Mouse (Mus musculus) heart, embryonic 13.5 days (tissue): ENCODE measurements around the gene Pnpla1. TPM values are rescaled to one million over a fixed set of nuclear protein-coding genes. Genes with fewer than 3 reads are reported as not detected.

Source experiments
- ATAC-seq: fragments of 200-750 bp; cut with Nextera tagmentation; 2 replicates; pipeline ENCODE4 v1.8.0; 2017; ENCODE audit warnings: moderate TSS enrichment; ENCODE audit not compliant: insufficient number of reproducible peaks, low FRiP score, low TSS enrichment; ENCODE audit errors: extremely low read depth
- H3K27ac ChIP-seq: fragments of 300-500 bp; sonication (generic); replicated peaks from 2 replicates; pipeline ENCODE4 v1.5.1; 2015; ENCODE audit warnings: moderate library complexity, mild to moderate bottlenecking, inconsistent platforms
- H3K27me3 ChIP-seq: fragments of 300-500 bp; sonication (generic); replicated peaks from 2 replicates; pipeline ENCODE4 v1.6.1; 2015; ENCODE audit warnings: mild to moderate bottlenecking, inconsistent platforms
- H3K36me3 ChIP-seq: fragments of 300-500 bp; sonication (generic); 2 replicates; pipeline ENCODE4 v1.6.1; 2015; ENCODE audit warnings: mild to moderate bottlenecking, inconsistent platforms
- H3K4me1 ChIP-seq: fragments of 300-500 bp; sonication (generic); 2 replicates; pipeline ENCODE4 v1.6.1; 2015; ENCODE audit warnings: inconsistent platforms
- H3K4me2 ChIP-seq: fragments of 300-500 bp; sonication (generic); 2 replicates; pipeline ENCODE4 v1.6.1; 2015; ENCODE audit warnings: inconsistent platforms, mild to moderate bottlenecking, moderate library complexity
- H3K4me3 ChIP-seq: fragments of 300-500 bp; sonication (generic); 2 replicates; pipeline ENCODE4 v1.5.1; 2015; ENCODE audit warnings: moderate library complexity, mild to moderate bottlenecking, inconsistent platforms
- H3K9ac ChIP-seq: fragments of 300-500 bp; sonication (generic); 2 replicates; pipeline ENCODE4 v1.6.1; 2015; ENCODE audit warnings: inconsistent platforms, mild to moderate bottlenecking, moderate library complexity
- H3K9me3 ChIP-seq: fragments of 300-500 bp; sonication (generic); 2 replicates; pipeline ENCODE4 v1.6.1; 2016; ENCODE audit warnings: inconsistent platforms
- WGBS: fragments of 180-500 bp; shearing (Covaris S2); methylation state at CpG from one replicate; pipeline ENCODE4 v1.1.7; 2015; ENCODE audit warnings: mixed read lengths; 5-methylcytosine and 5-hydroxymethylcytosine counted together
- polyA plus RNA-seq: library from polyadenylated mRNA; unstranded; fragments of >200 nt; fragmentation: Nextera tagmentation; extraction: Ambion mirVana; gene quantifications from 2 replicates; pipeline ENCODE4 v1.2.1, GENCODE M21; 2015

Gene Pnpla1
- polyA plus RNA-seq, 1 experiment from 2014 or later: not detected

GRCm38 (mm10) chr17:28871831-28872230 is 13.6 kb downstream of the Pnpla1 start:
- ATAC-seq: no peak
- Histone ChIP-seq H3K4me3 (no peak overlapping the region), H3K27ac (no peak overlapping the region), H3K36me3 (no peaks in the 10 kb centered on the region), H3K4me2 (no peak overlapping the region), H3K9ac (no peak overlapping the region), H3K27me3 (no peaks in the 10 kb centered on the region), H3K4me1 (peaks cover 15% of the 10 kb centered on the region), H3K9me3 (0 out of 2 replicates have a peak, but pooled peaks cover 2% of the 10 kb centered on the region)
- 74% methylated on average over 11 of the region's 11 CpGs for WGBS

DNA sequence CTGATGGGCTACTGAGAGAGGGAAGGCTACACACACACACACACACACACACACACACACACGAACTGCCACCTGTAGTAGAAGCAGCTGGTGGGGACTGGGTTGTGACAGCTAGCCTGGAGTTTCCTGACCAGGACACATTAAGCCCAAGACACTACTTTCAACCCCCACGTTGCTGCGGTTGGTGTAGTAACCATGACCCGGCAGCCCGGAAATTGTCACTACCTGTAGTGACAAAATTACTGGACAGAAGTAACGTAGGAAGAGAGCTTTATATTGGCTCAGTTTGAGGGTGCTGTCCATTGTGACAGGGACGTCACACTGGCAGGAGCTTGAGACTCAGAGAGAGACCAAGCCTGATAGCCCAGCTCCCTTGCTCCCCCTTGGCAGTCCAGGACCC is 14.1 kb downstream of the Pnpla1 start:
- Histone ChIP-seq H3K9ac (no peak overlapping the region), H3K9me3 (0 out of 2 replicates have a peak, but pooled peaks cover 2% of the 10 kb centered on the region), H3K36me3 (no peaks in the 10 kb centered on the region), H3K27me3 (peaks cover 3% of the 10 kb centered on the region; the same call in 1 of the 2 replicates), H3K27ac (no peak overlapping the region), H3K4me2 (no peak overlapping the region), H3K4me3 (no peak overlapping the region), H3K4me1 (peaks cover 19% of the 10 kb centered on the region)
- WGBS: 86% methylated on average over 7 of the region's 7 CpGs
- ATAC-seq: no peak

DNA sequence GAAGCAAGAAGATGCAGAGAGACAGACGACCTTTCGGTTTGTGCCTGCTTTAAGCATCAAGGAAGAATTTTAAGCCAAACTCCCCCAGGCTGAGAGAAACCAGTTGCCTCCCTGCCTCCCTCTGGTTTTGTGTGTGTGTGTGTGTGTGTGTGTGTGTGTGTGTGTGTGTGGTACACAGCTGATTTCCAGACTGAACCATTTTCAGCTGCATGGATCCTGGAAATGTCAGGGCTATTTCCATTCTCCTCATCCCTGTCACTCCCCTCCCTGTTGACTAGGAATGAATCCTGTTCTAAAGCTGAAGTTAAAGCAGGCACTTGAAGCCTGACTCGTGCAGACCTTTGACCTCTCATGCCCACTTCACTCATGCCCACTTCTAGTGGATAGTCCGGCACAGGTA is 16.0 kb downstream of the Pnpla1 start:
- Histone ChIP-seq H3K27ac (no peak overlapping the region), H3K9ac (no peak overlapping the region), H3K4me3 (no peak overlapping the region), H3K4me2 (no peak overlapping the region), H3K27me3 (peaks cover 14% of the 10 kb centered on the region; the same call in 1 of the 2 replicates), H3K4me1 (peaks cover 22% of the 10 kb centered on the region), H3K9me3 (0 out of 2 replicates have a peak, but pooled peaks cover 2% of the 10 kb centered on the region), H3K36me3 (no peaks in the 10 kb centered on the region)
- ATAC-seq: no peak
- WGBS: 74% methylated on average over 4 of the region's 4 CpGs

DNA sequence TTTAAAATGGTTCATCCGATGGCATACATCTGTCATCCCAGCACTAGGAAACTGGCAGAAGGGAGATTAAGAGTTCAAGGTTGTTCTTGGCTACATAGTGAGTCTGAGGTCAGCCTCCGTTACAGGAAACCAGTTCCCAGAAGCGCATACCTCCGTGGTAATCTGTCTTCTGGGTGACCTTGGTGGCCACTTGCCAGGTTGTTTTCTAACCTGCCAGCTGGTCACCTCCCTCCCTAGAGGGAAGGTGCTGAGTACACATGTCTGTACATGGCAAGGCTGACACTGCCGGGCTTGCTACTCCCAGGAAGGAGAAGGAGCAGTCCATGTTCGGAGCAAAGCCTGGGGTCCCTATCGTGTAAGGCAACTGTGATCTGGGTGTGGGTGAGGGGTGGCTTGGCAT is 16.6 kb downstream of the Pnpla1 start:
- WGBS: 25% methylated on average over 7 of the region's 7 CpGs
- peak overlapping the region; percentile 45; the same call in 1 of the 2 replicates for H3K9ac ChIP-seq
- no peak for ATAC-seq
- no peaks in the 10 kb centered on the region for H3K36me3 ChIP-seq
- peaks cover 23% of the 10 kb centered on the region for H3K4me1 ChIP-seq
- 0 out of 2 replicates have a peak, but pooled peaks cover 2% of the 10 kb centered on the region for H3K9me3 ChIP-seq
- H3K27me3 ChIP-seq: peaks cover 14% of the 10 kb centered on the region; the same call in 1 of the 2 replicates
- H3K27ac ChIP-seq: peak overlapping the region; percentile 29
- H3K4me2 ChIP-seq: peak overlapping the region; percentile 7
- no peak overlapping the region for H3K4me3 ChIP-seq

- no peaks in the 10 kb centered on the region for H3K36me3 ChIP-seq
- no peak overlapping the region for H3K4me3 ChIP-seq
- peaks cover 18% of the 10 kb centered on the region for H3K27me3 ChIP-seq
- ATAC-seq: 0 out of 2 replicates have a peak, but pooled peaks have one; percentile 33
- 31% methylated on average over 8 of the region's 8 CpGs for WGBS
- no peak overlapping the region for H3K9ac ChIP-seq
- peak overlapping the region; percentile 7 for H3K4me2 ChIP-seq
- H3K27ac ChIP-seq: peak overlapping the region; percentile 53
- peaks cover 27% of the 10 kb centered on the region for H3K4me1 ChIP-seq
- 0 out of 2 replicates have a peak, but pooled peaks cover 2% of the 10 kb centered on the region for H3K9me3 ChIP-seq
These were observed 17.1 kb downstream of the Pnpla1 start for GRCm38 (mm10) chr17:28875316-28875715.

- H3K36me3 ChIP-seq: no peaks in the 10 kb centered on the region
- H3K4me2 ChIP-seq: no peak overlapping the region; the same call in 1 of the 2 replicates
- no peak for ATAC-seq
- H3K4me3 ChIP-seq: no peak overlapping the region
- H3K9me3 ChIP-seq: 0 out of 2 replicates have a peak, but pooled peaks cover 2% of the 10 kb centered on the region
- no peak overlapping the region for H3K9ac ChIP-seq
- H3K27me3 ChIP-seq: peaks cover 28% of the 10 kb centered on the region
- H3K4me1 ChIP-seq: peaks cover 28% of the 10 kb centered on the region
- 66% methylated on average over 5 of the region's 5 CpGs for WGBS
- H3K27ac ChIP-seq: no peak overlapping the region
These were observed 18.1 kb downstream of the Pnpla1 start for GRCm38 (mm10) chr17:28876331-28876730.

DNA sequence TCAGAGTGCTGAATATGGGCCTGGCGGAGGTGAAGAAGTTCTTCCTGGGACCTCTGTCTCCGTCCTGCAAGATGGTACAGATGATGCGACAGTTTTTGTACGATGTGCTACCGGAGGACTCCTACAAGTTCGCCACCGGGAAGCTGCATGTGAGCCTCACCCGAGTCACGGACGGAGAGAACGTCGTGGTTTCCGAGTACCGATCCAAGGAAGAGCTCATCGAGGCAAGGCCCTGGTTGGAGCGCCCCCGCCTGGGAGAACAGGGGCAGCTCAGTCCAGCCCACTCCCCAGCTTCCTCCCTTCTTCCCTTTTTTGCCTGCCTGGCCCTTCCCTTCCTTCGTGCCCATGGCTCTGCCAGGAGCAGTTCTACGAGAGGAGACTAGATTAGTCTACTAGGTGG is 18.6 kb downstream of the Pnpla1 start:
- H3K9ac ChIP-seq: peak overlapping the region; percentile 56; the same call in 1 of the 2 replicates
- H3K27ac ChIP-seq: no peak overlapping the region
- ATAC-seq: no peak

DNA sequence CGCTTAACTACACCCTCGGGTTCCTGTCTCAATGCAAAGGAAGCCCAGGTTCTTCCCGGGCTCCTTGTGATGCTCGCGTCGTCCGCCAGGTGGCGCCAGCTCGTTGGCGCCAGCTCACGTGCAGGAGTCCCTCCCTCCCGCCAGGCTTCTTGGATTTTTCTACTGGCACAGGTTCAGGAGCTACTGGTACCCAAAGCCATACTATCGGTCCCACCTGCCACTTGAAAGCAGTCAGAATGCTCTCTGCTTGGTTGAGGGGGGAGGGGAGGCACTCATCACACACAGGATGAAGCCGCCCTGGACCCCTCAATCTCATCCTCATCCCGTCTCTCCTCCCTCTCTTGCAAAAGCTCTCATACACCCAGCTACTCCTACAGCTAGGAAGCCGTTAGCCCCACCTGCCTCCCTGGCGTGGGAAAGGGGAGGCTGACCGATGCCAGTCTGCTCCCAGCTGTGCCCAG is 21.8 kb downstream of the Pnpla1 start:
- H3K4me1 ChIP-seq: peaks cover 25% of the 10 kb centered on the region
- no peaks in the 10 kb centered on the region for H3K36me3 ChIP-seq
- H3K27me3 ChIP-seq: peaks cover 34% of the 10 kb centered on the region
- ATAC-seq: no peak
- 4% methylated on average over 18 of the region's 18 CpGs for WGBS
- no peaks in the 10 kb centered on the region for H3K9me3 ChIP-seq
- H3K27ac ChIP-seq: no peak overlapping the region
- no peak overlapping the region for H3K9ac ChIP-seq
- H3K4me2 ChIP-seq: peak overlapping the region; percentile 40
- no peak overlapping the region for H3K4me3 ChIP-seq

More for the DNA sequence above, 18.6 kb downstream of the Pnpla1 start:
- Histone ChIP-seq H3K4me3 (0 out of 2 replicates have a peak overlapping the region, but pooled peaks have one; percentile 1), H3K4me2 (peak overlapping the region; percentile 44), H3K9me3 (0 out of 2 replicates have a peak, but pooled peaks cover 2% of the 10 kb centered on the region), H3K36me3 (no peaks in the 10 kb centered on the region), H3K4me1 (peaks cover 28% of the 10 kb centered on the region), H3K27me3 (peaks cover 31% of the 10 kb centered on the region)
- 22% methylated on average over 19 of the region's 19 CpGs for WGBS

- Histone ChIP-seq H3K4me2 (peak overlapping the region; percentile 51), H3K4me3 (0 out of 2 replicates have a peak overlapping the region, but pooled peaks have one; percentile 14), H3K9me3 (no peaks in the 10 kb centered on the region), H3K9ac (no peak overlapping the region), H3K36me3 (no peaks in the 10 kb centered on the region), H3K27ac (no peak overlapping the region), H3K4me1 (peaks cover 11% of the 10 kb centered on the region; the same call in 1 of the 2 replicates), H3K27me3 (peaks cover 32% of the 10 kb centered on the region)
- WGBS: 5% methylated on average over 12 of the region's 12 CpGs
- no peak for ATAC-seq
These were observed 24.1 kb downstream of the Pnpla1 start for GRCm38 (mm10) chr17:28882316-28882715.

DNA sequence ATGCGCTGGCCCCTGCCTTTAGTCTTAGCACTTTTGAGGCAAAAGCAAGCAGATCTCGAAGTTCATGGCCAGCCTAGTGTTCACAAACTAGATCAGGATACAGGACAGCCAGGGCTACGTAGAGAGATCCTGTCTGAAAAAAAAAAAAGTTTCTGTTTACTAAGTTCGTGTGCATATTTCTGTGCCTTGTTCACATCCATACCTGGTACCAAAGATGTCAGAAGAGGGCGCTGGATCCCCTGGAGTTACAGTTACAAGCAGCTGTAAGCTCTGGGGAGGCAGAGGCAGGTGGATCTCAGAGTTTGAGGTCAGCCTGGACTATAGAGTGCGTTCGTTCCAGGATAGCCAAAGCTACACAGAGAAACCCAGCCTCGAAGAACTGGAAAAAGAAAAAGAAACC is 24.6 kb downstream of the Pnpla1 start:
- Histone ChIP-seq H3K27ac (no peak overlapping the region), H3K36me3 (no peaks in the 10 kb centered on the region), H3K4me3 (no peak overlapping the region), H3K27me3 (peaks cover 29% of the 10 kb centered on the region), H3K9me3 (no peaks in the 10 kb centered on the region), H3K4me2 (peak overlapping the region; percentile 51), H3K9ac (no peak overlapping the region), H3K4me1 (peaks cover 11% of the 10 kb centered on the region; the same call in 1 of the 2 replicates)
- no peak for ATAC-seq
- 43% methylated on average over 8 of the region's 8 CpGs for WGBS

DNA sequence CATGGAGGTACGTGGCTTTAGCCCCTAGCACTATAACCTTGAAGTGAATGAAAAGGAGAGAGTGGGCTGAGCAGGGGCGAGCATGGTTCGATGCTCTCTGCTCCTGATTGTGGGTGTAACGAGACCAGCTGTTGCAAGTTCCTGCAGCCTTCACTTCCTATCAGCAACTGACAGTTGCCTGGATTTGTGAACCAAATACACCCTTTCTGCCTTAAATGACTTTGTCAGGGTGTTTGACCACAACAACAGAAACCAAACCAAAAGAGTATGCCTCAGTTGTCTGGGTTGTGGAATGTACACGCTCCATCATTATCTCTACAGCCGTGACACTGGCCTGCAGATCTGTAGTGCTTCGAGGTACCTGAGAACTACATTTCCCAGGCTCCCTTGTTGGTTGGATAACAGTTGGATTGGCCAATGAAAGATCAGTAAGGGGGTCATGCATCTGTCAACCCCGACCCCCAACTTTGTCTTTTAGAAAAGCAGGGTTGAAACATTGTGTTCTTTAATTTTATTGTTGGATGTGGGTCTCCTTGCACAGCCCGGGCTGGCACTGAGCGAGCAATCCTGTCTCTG is 25.8 kb downstream of the Pnpla1 start:
- H3K4me2 ChIP-seq: no peak overlapping the region
- H3K27me3 ChIP-seq: peaks cover 20% of the 10 kb centered on the region
- H3K27ac ChIP-seq: no peak overlapping the region
- 0 out of 2 replicates have a peak, but pooled peaks cover 5% of the 10 kb centered on the region for H3K9me3 ChIP-seq
- no peaks in the 10 kb centered on the region for H3K36me3 ChIP-seq
- H3K4me1 ChIP-seq: peaks cover 11% of the 10 kb centered on the region; the same call in 1 of the 2 replicates
- ATAC-seq: no peak
- H3K4me3 ChIP-seq: no peak overlapping the region
- H3K9ac ChIP-seq: no peak overlapping the region
- 53% methylated on average over 10 of the region's 10 CpGs for WGBS
